ENCODE assay signal across 11 mouse cellular contexts in genomic region chr6:124493886-124494285, GRCm38 (mm10). TPM values are rescaled to one million over a fixed set of nuclear protein-coding genes. Genes with fewer than 3 reads are reported as not detected.
DNase-seq lines count a peak whose midpoint lies in the region; ATAC-seq and TF ChIP-seq lines count a peak whose summit lies in the region.
"Had no signal": no experiment of that assay in that cellular context is flagged by ENCODE, and none has a peak within 500 bp of the region (broad histone marks: within the 10 kb centered on the region; RNA-seq: fewer than 3 reads in every experiment).

No protein-coding gene starts in this region.

- H3K9me3 ChIP-seq in lung, postnatal 0 days (ENCODE audit: low read length) = no peaks in the 10 kb centered on the region

- intact Hi-C loops in gastrocnemius, postnatal 14 days (cut with DNase I; ENCODE audit: low total_unique reads) = no loop called here
- intact Hi-C loops in heart, postnatal 10 days (cut with DNase I) = loop anchor here (10.0 kb wide), 1 partner anchor 261 kb away; the partner anchor contains the start of genes Atn1 and Gm45234

- no peaks in the 10 kb centered on the region for H3K27me3 ChIP-seq in lung, postnatal 0 days (replicated peaks; ENCODE audit: insufficient read depth, low read length)

- H3K4me3 ChIP-seq in lung, postnatal 0 days (ENCODE audit: low read depth, low read length) = no peak overlapping the region

- WGBS in lung, postnatal 0 days = 62% methylated on average over 5 of the region's 5 CpGs

- no peak for TF ChIP-seq CTCF in lung, postnatal 0 days (IDR thresholded peaks at IDR 0.05)

- H3K4me1 ChIP-seq in lung, postnatal 0 days (ENCODE audit: insufficient read depth, low read depth, low read length) = no peaks in the 10 kb centered on the region

- H3K36me3 ChIP-seq in lung, postnatal 0 days (ENCODE audit: insufficient read depth, low read length) = no peaks in the 10 kb centered on the region

- peak overlapping the region; percentile 38; the same call in 1 of the 2 replicates for H3K27ac ChIP-seq in lung, postnatal 0 days (ENCODE audit: low read length)

- no peak for TF ChIP-seq EP300 in lung, postnatal 0 days (IDR thresholded peaks at IDR 0.05)

- no peak overlapping the region for H3K4me2 ChIP-seq in lung, postnatal 0 days (replicated peaks; ENCODE audit: low read depth, low read length)

- DNase-seq in gastrocnemius, postnatal 14 days = peak; percentile 38
- DNase-seq in gastrocnemius, postnatal 25 days = no peak
- no peak for DNase-seq in lung, postnatal 0 days (ENCODE audit: low spot score)
- DNase-seq in lung, postnatal 14 days = no peak
- peak; percentile 16 to 32 for DNase-seq in heart, postnatal 10 days
- no peak for DNase-seq in thymus, postnatal 14 days
- DNase-seq in cerebellum, adult 18-20 months = no peak
- DNase-seq: forebrain, postnatal 0 days had no signal

- no peak for ATAC-seq in lung, postnatal 0 days
- peak; percentile 49 for ATAC-seq in megakaryocyte-erythroid progenitor cell, adult 5-6 weeks (replicated peaks; ENCODE audit: low FRiP score, low TSS enrichment, poor library complexity, severe bottlenecking)
- ATAC-seq: forebrain, postnatal 0 days had no signal

- no peak overlapping the region for H3K9ac ChIP-seq in lung, postnatal 0 days (replicated peaks; ENCODE audit: low read depth)
- H3K9ac ChIP-seq: forebrain, postnatal 0 days had no signal

RNA-seq across cellular contexts. Expression of gene C1rl, which starts 1.0 kb away (rescaled TPM):
- total RNA-seq in gastrocnemius, postnatal 14 days (2021) = 1 to 10 TPM in 1 of 2 experiments, under 1 TPM in 1; 0.64 to 1.2 TPM
- total RNA-seq in gastrocnemius, postnatal 25 days (2021) = 1 to 10 TPM in 1 of 2 experiments, under 1 TPM in 1; 0.41 to 1.1 TPM
- polyA plus RNA-seq in lung, postnatal 0 days (2015; fragmentation: Nextera tagmentation; extraction: Ambion mirVana) = 1.5 and 2.2 TPM in 2 replicates
- total RNA-seq in heart, postnatal 10 days (2021) = 1 to 10 TPM in 1 of 2 experiments, under 1 TPM in 1; 0.84 to 1.1 TPM
- total RNA-seq in megakaryocyte-erythroid progenitor cell, adult 5-6 weeks (2014; fragmentation: Nextera tagmentation) = 0.42 TPM in 1 of 2 replicates, not detected in the other
- total RNA-seq in megakaryocyte-erythroid progenitor cell, adult 5-6 weeks (2017) = 0.09 and 0.50 TPM in 2 replicates

RNA-seq across cellular contexts. Expression of gene C1ra, which starts 18.3 kb away (rescaled TPM):
- total RNA-seq in gastrocnemius, postnatal 14 days (2021) = 10 to 100 TPM; 11.8 to 16.3 TPM
- total RNA-seq in gastrocnemius, postnatal 25 days (2021) = 10 to 100 TPM in 1 of 2 experiments, 1 to 10 TPM in 1; 7.8 to 11.7 TPM
- polyA plus RNA-seq in lung, postnatal 0 days (2015; fragmentation: Nextera tagmentation; extraction: Ambion mirVana) = 23.2 and 24.7 TPM in 2 replicates
- 1 to 10 TPM; 6.9 to 8.8 TPM for total RNA-seq in heart, postnatal 10 days (2021)
- 1.2 TPM in 1 of 2 replicates, not detected in the other for total RNA-seq in megakaryocyte-erythroid progenitor cell, adult 5-6 weeks (2014; fragmentation: Nextera tagmentation)
- total RNA-seq in megakaryocyte-erythroid progenitor cell, adult 5-6 weeks (2017) = 0.23 TPM in 1 of 2 replicates, not detected in the other

RNA-seq across cellular contexts. Expression of gene Clstn3, which starts 29.3 kb away (rescaled TPM):
- 1 to 10 TPM in 1 of 2 experiments, under 1 TPM in 1; 0.60 to 1.6 TPM for total RNA-seq in gastrocnemius, postnatal 14 days (2021)
- under 1 TPM; 0.59 to 0.61 TPM for total RNA-seq in gastrocnemius, postnatal 25 days (2021)
- polyA plus RNA-seq in lung, postnatal 0 days (2015; fragmentation: Nextera tagmentation; extraction: Ambion mirVana) = 0.31 and 0.88 TPM in 2 replicates
- total RNA-seq in heart, postnatal 10 days (2021) = 10 to 100 TPM in 1 of 2 experiments, 1 to 10 TPM in 1; 2.0 to 11.3 TPM
- 11.5 and 18.4 TPM in 2 replicates for total RNA-seq in megakaryocyte-erythroid progenitor cell, adult 5-6 weeks (2014; fragmentation: Nextera tagmentation)
- 7.5 and 19.9 TPM in 2 replicates for total RNA-seq in megakaryocyte-erythroid progenitor cell, adult 5-6 weeks (2017)

RNA-seq across cellular contexts. Expression of gene C1s1, which starts 48.3 kb away (rescaled TPM):
- total RNA-seq in gastrocnemius, postnatal 14 days (2021) = 10 to 100 TPM; 31.6 to 40.4 TPM
- 10 to 100 TPM; 16.5 to 20.8 TPM for total RNA-seq in gastrocnemius, postnatal 25 days (2021)
- 18.7 and 18.8 TPM in 2 replicates for polyA plus RNA-seq in lung, postnatal 0 days (2015; fragmentation: Nextera tagmentation; extraction: Ambion mirVana)
- 10 to 100 TPM; 20.1 to 23.3 TPM for total RNA-seq in heart, postnatal 10 days (2021)
- total RNA-seq in megakaryocyte-erythroid progenitor cell, adult 5-6 weeks (2014; fragmentation: Nextera tagmentation) = not detected in 2 replicates
- not detected in 2 replicates for total RNA-seq in megakaryocyte-erythroid progenitor cell, adult 5-6 weeks (2017)
- total RNA-seq: hematopoietic stem cell, adult 5-6 weeks had no signal
- polyA plus RNA-seq: macrophage had no signal

Comparison
In these comparisons a context has a peak if more than half of its experiments do, and no peak if none do; other contexts are left out.
1. DNase-seq: peak in gastrocnemius, postnatal 14 days (single experiment) and heart, postnatal 10 days (2 of 2); none in gastrocnemius, postnatal 25 days (single experiment), lung, postnatal 0 days (single experiment), lung, postnatal 14 days (single experiment), thymus, postnatal 14 days (single experiment) and cerebellum, adult 18-20 months (0 of 2).